Mouse (Mus musculus) 3134 (cell line): ENCODE data around the gene Bahcc1.
A peak's percentile ranks its signal among the peaks of the same experiment; 100 is the strongest.

ENCODE experiments used
- DNase-seq: peaks from one replicate; pipeline ENCODE4 v3.0.0-alpha.2; 2011; ENCODE audit warnings: low spot score; ENCODE audit not compliant: insufficient read length; ENCODE audit errors: extremely low read depth

Bahcc1 gene

GRCm38 (mm10) chr11:120240941-120241890 is 8.5 kb downstream of the Bahcc1 start:
- no peak for DNase-seq

- DNase-seq, result no peak
Observed at GRCm38 (mm10) chr11:120241981-120242725, 9.4 kb downstream of the Bahcc1 start.

GRCm38 (mm10) chr11:120242726-120243530 is 10.2 kb downstream of the Bahcc1 start:
- peak; percentile 65 for DNase-seq

GRCm38 (mm10) chr11:120243531-120243820 is 10.7 kb downstream of the Bahcc1 start:
- DNase-seq, result no peak

GRCm38 (mm10) chr11:120248160-120248793 is 15.5 kb downstream of the Bahcc1 start:
- DNase-seq, result no peak

- no peak for DNase-seq
Observed at GRCm38 (mm10) chr11:120248899-120249298, 16.2 kb downstream of the Bahcc1 start.

GRCm38 (mm10) chr11:120250991-120251949 is 18.5 kb downstream of the Bahcc1 start:
- peak; percentile 61 for DNase-seq

- DNase-seq, result no peak
Observed at GRCm38 (mm10) chr11:120251950-120252308, 19.2 kb downstream of the Bahcc1 start.

- DNase-seq, result peak; percentile 70
Observed at GRCm38 (mm10) chr11:120252398-120252797, 19.7 kb downstream of the Bahcc1 start.

GRCm38 (mm10) chr11:120252843-120253645 is 20.3 kb downstream of the Bahcc1 start:
- DNase-seq, result peak; percentile 87

GRCm38 (mm10) chr11:120253646-120254315 is 21.0 kb downstream of the Bahcc1 start:
- no peak for DNase-seq

- no peak for DNase-seq
Observed at GRCm38 (mm10) chr11:120254420-120254819, 21.7 kb downstream of the Bahcc1 start.

- peak; percentile 95 for DNase-seq
Observed at GRCm38 (mm10) chr11:120255038-120255437, 22.3 kb downstream of the Bahcc1 start.

- no peak for DNase-seq
Observed at GRCm38 (mm10) chr11:120255499-120255898, 22.8 kb downstream of the Bahcc1 start.

- no peak for DNase-seq
Observed at GRCm38 (mm10) chr11:120256108-120256507, 23.4 kb downstream of the Bahcc1 start.

GRCm38 (mm10) chr11:120256543-120256942 is 23.8 kb downstream of the Bahcc1 start:
- DNase-seq, result no peak

GRCm38 (mm10) chr11:120256981-120257820 is 24.5 kb downstream of the Bahcc1 start:
- DNase-seq, result peak; percentile 95
